Mouse (Mus musculus): ENCODE data around the gene Pdzd4. TPM values are rescaled to one million over a fixed set of nuclear protein-coding genes. Genes with fewer than 3 reads are reported as not detected.

The Pdzd4 gene
- polyA plus RNA-seq, 1 experiment from 2014 or later, result 4.5 TPM

DNA sequence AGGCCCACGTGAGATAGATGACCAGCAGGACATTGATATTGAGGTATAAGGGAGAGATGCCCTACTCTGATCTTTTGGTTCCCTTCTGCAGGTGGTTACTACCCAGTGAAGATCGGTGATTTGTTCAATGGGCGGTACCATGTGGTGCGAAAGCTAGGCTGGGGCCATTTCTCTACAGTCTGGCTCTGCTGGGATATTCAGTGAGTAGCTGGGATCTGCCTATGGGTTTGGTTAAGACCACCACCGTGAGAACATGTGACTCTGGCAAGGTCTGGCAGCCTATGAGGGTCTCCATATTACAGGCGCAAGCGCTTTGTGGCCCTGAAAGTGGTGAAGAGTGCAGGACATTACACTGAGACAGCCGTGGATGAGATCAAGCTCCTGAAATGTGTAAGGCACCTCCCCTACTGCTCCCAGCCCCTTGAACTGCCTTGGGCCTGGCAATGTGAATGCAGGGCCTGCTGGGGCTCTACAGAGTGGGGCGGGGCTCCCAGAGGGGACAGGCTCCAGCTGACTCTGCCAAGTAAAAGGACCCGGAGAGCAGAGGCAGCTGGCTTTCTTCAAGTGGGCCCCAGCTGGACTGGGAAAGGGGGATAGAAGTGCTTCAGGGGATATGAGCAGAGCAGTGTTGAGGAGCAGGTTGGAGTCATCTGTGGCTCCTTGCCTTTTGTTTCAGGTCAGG lies 49.8 kb downstream of the Pdzd4 start:
- Histone ChIP-seq H3K36me3 (peaks cover 4% of the 10 kb centered on the region; the same call in 1 of the 2 replicates), H3K27me3 (no peaks in the 10 kb centered on the region), H3K4me3 (no peak overlapping the region), H3K4me1 (replicated peaks) (no peaks in the 10 kb centered on the region), H3K9ac (no peak overlapping the region), H3K9me3 (no peaks in the 10 kb centered on the region), H3K27ac (replicated peaks) (no peak overlapping the region), H3K4me2 (no peak overlapping the region)
- peak; percentile 47; the same call in 1 of the 2 replicates for ATAC-seq (ENCODE audit: low FRiP score, low read depth)
- 74% methylated on average over 10 of the region's 10 CpGs for WGBS

DNA sequence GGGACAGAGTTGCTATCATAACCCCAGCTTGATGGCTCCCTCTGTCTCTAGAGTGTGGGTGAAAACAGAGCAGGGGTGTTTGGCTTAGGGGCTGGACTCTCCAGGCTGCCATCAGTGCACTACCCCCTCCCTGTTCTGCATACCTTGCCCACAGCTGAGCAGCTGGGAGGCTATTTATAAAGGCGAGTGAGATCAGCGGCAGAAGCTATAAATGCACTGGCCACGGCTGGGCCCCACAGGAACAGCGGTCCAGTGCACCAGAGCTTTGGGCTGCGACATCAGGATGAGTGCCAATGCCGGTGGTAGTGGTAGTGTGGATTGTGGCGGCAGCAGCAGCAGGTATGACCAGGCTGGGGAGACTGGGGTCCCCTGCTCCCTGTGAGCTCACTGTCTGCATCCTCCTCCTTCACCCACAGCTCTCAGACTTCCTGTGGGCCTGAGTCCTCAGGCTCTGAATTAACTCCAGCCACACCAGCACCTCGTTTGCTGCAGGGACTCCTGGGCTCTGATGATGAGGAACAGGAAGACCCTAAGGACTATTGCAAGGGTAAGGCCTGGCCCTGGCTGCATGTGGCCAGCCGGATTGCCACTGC lies 50.5 kb downstream of the Pdzd4 start, which contains the start of gene Srpk3:
Gene Srpk3 (plus strand): TSS at position 238 of the 593 bp plus-strand sequence.
- H3K9me3 ChIP-seq, result no peaks in the 10 kb centered on the region
- H3K4me1 ChIP-seq (replicated peaks), result no peaks in the 10 kb centered on the region
- no peak within 1 kb of the TSS for H3K4me2 ChIP-seq
- WGBS, result 50% methylated on average over 9 of the region's 9 CpGs
- H3K27me3 ChIP-seq, result no peaks in the 10 kb centered on the region
- no peak within 1 kb of the TSS for H3K4me3 ChIP-seq
- H3K36me3 ChIP-seq, result peaks cover 2% of the 10 kb centered on the region; the same call in 1 of the 2 replicates
- no peak within 1 kb of the TSS for H3K27ac ChIP-seq (replicated peaks)
- peak; percentile 19; the same call in 1 of the 2 replicates for ATAC-seq (ENCODE audit: low FRiP score, low read depth)
- H3K9ac ChIP-seq, result no peak within 1 kb of the TSS

DNA sequence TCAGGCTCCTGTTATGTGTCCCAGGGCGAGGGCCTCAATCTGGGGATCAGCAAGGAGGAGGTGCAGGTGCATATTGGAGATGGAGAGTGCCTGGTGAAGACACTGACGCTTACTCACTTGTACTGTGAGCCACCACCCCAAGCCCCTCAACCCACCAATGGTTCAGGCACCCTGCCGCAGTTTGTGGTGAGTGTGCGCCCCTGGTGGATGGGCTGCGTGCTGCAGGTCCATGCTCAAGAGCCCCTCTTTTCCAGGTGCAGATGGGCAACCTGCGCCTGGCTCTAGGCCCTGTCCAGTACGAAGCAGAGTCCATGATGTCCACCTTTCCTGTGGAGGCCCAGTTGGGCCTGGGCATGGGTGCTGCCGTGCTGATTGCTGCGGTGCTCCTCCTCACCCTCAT lies 57.5 kb downstream of the Pdzd4 start:
- no peaks in the 10 kb centered on the region for H3K36me3 ChIP-seq
- no peak for ATAC-seq (ENCODE audit: low FRiP score, low read depth)
- H3K9ac ChIP-seq, result no peak overlapping the region
- no peaks in the 10 kb centered on the region for H3K9me3 ChIP-seq
- H3K4me2 ChIP-seq, result no peak overlapping the region
- no peaks in the 10 kb centered on the region for H3K27me3 ChIP-seq
- no peaks in the 10 kb centered on the region for H3K4me1 ChIP-seq (replicated peaks)
- 65% methylated on average over 9 of the region's 9 CpGs for WGBS
- H3K4me3 ChIP-seq, result no peak overlapping the region
- H3K27ac ChIP-seq (replicated peaks), result no peak overlapping the region

DNA sequence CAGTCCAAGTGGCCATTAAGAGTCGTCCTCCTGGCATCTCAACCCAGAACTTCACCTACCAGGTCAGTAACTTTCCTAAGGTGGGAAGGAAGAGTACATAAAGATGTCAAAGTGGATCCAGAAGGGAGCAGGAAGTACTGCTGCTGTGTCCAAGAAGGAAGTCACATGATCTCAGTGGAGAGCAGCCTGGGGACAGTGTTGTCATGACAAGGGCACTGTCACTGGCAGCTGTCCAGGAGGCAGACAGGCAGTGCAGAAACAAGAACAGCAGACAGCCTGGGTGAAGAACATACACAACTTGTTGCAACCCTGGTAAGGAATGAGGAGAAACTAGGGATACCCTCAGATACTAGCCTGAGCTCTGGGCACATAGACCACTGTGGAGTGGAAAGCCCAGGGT lies 59.5 kb downstream of the Pdzd4 start:
- ATAC-seq (ENCODE audit: low FRiP score, low read depth), result no peak
- no peak overlapping the region for H3K4me3 ChIP-seq
- H3K4me2 ChIP-seq, result no peak overlapping the region

GRCm38 (mm10) chrX:73758611-73759290 lies 66.0 kb downstream of the Pdzd4 start:
- Histone ChIP-seq H3K4me1 (replicated peaks) (no peaks in the 10 kb centered on the region), H3K9ac (no peak overlapping the region), H3K9me3 (no peaks in the 10 kb centered on the region), H3K4me3 (no peak overlapping the region), H3K27ac (replicated peaks) (no peak overlapping the region), H3K4me2 (no peak overlapping the region), H3K27me3 (no peaks in the 10 kb centered on the region), H3K36me3 (no peaks in the 10 kb centered on the region)
- ATAC-seq (ENCODE audit: low FRiP score, low read depth), result no peak
- WGBS, result 78% methylated on average over 13 of the region's 13 CpGs

More for the DNA sequence above, 59.5 kb downstream of the Pdzd4 start:
- Histone ChIP-seq H3K27me3 (no peaks in the 10 kb centered on the region), H3K9ac (no peak overlapping the region), H3K27ac (replicated peaks) (no peak overlapping the region), H3K4me1 (replicated peaks) (no peaks in the 10 kb centered on the region), H3K36me3 (no peaks in the 10 kb centered on the region), H3K9me3 (no peaks in the 10 kb centered on the region)
- 78% methylated on average over 1 of the region's 1 CpGs for WGBS

DNA sequence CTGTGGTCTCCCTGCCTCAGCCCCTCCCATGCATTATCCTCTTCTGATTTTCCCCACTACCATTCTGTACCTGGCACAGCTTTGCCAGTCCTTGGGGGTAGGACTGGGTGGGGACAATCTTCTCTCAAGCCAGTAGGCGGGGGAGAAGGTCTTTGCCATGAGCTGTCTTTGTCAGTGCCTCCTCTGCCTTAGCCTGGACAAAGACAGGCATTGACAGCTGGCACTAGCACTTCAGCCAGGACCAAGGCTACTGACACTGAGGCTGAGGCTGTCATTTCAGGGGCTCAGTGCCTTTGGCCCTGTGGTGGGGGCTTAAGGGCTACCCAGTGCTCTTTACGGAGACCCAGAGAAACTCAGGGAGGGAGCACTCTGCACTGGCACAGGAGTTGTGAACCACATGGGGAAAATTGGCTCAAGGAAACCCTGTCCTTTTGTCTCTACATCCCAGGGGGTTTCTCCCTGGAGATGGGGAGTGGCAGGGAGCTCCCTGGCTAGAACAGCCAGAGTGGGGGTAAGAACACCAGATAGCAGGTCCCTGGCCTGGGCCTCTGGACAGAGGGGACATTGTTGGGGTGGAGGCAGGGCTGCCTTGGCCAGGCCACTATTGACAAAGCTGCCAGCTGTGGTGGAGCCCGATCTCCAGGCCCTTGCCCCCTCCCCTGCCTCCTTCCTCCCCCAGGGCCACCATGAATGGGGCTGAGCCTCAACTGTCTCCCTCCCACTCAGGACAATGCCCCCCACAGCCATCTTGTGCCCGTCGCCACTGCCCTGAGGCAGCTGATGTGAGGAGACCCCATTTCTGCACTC lies 68.2 kb downstream of the Pdzd4 start, which contains the start of gene Plxnb3:
Gene Plxnb3 (plus strand): TSS at position 757 of the 807 bp plus-strand sequence.
- Histone ChIP-seq H3K9ac (no peak within 1 kb of the TSS), H3K27me3 (no peaks in the 10 kb centered on the region), H3K9me3 (no peaks in the 10 kb centered on the region), H3K4me3 (no peak within 1 kb of the TSS), H3K4me1 (replicated peaks) (no peaks in the 10 kb centered on the region), H3K36me3 (no peaks in the 10 kb centered on the region), H3K27ac (replicated peaks) (no peak within 1 kb of the TSS), H3K4me2 (no peak within 1 kb of the TSS)
- no peak for ATAC-seq (ENCODE audit: low FRiP score, low read depth)
- 56% methylated on average over 5 of the region's 5 CpGs for WGBS

- Histone ChIP-seq H3K27me3 (no peaks in the 10 kb centered on the region), H3K4me2 (no peak overlapping the region), H3K4me3 (no peak overlapping the region), H3K27ac (replicated peaks) (no peak overlapping the region), H3K36me3 (no peaks in the 10 kb centered on the region), H3K9ac (no peak overlapping the region), H3K9me3 (no peaks in the 10 kb centered on the region), H3K4me1 (replicated peaks) (no peaks in the 10 kb centered on the region)
- no peak for ATAC-seq (ENCODE audit: low FRiP score, low read depth)
- 92% methylated on average over 1 of the region's 1 CpGs for WGBS
Measured at GRCm38 (mm10) chrX:73748977-73749376, 75.8 kb downstream of the Pdzd4 start.

DNA sequence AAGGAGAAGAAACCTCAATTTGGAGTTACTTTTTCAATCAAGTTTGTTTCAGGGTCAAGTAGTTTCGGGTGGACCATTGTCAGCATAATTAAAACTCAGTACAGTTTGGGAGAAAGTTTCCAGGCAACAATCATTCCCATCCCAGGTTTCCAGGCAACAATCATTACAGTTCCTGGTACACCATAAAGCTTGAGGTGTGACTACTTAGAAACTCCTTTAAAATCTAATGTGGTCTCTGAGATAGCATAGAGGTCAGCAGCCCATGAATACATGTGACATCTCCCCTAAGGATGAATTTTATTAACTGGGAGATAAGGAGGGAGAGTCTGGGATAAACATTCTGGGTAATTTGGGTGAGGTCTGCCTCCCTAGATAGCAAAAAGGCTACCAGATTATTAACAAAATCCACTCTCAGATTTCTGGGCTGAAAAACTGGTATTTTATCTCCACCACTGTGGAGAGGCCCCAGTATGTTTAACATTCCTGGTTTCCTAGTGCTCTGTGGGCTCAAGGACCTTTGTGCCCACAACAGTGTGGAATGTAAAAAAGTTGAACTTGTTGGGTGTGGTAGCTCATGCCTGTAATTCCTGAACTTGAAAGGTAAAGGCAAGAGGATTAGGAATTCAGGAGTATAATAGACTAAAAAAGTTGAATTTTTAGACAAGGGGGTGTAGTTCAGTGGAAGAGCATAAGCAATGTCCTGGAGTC lies 79.8 kb downstream of the Pdzd4 start:
- Histone ChIP-seq H3K27me3 (no peaks in the 10 kb centered on the region), H3K4me3 (no peak overlapping the region), H3K4me1 (replicated peaks) (no peaks in the 10 kb centered on the region), H3K27ac (replicated peaks) (no peak overlapping the region), H3K9me3 (no peaks in the 10 kb centered on the region), H3K4me2 (no peak overlapping the region), H3K9ac (no peak overlapping the region), H3K36me3 (no peaks in the 10 kb centered on the region)
- WGBS, result 86% methylated on average over 1 of the region's 1 CpGs
- no peak for ATAC-seq (ENCODE audit: low FRiP score, low read depth)

Other genes starting within 250 kb of the Pdzd4 start
- gene Dusp9, start 185.6 kb downstream of the Pdzd4 start, polyA plus RNA-seq (2015; fragmentation: Nextera tagmentation; extraction: Ambion mirVana), result 0.82 and 1.0 TPM in 2 replicates
- 162 and 175 TPM in 2 replicates for gene Pnck, start 164.9 kb downstream of the Pdzd4 start, polyA plus RNA-seq (2015; fragmentation: Nextera tagmentation; extraction: Ambion mirVana)
- gene Slc6a8, start 151.8 kb downstream of the Pdzd4 start, polyA plus RNA-seq (2015; fragmentation: Nextera tagmentation; extraction: Ambion mirVana), result 6.7 and 7.0 TPM in 2 replicates
- 134 and 137 TPM in 2 replicates for gene Bcap31, start 108.8 kb downstream of the Pdzd4 start, polyA plus RNA-seq (2015; fragmentation: Nextera tagmentation; extraction: Ambion mirVana)
- 12.9 and 13.9 TPM in 2 replicates for gene Abcd1, start 108.4 kb downstream of the Pdzd4 start, polyA plus RNA-seq (2015; fragmentation: Nextera tagmentation; extraction: Ambion mirVana)
- 0.79 and 1.1 TPM in 2 replicates for gene Plxnb3, start 67.9 kb downstream of the Pdzd4 start, polyA plus RNA-seq (2015; fragmentation: Nextera tagmentation; extraction: Ambion mirVana)
- 1.4 and 1.9 TPM in 2 replicates for gene Srpk3, start 50.6 kb downstream of the Pdzd4 start, polyA plus RNA-seq (2015; fragmentation: Nextera tagmentation; extraction: Ambion mirVana)
- gene Idh3g, start 38.1 kb downstream of the Pdzd4 start, polyA plus RNA-seq (2015; fragmentation: Nextera tagmentation; extraction: Ambion mirVana), result 252 and 268 TPM in 2 replicates
- gene Ssr4, start 37.9 kb downstream of the Pdzd4 start, polyA plus RNA-seq (2015; fragmentation: Nextera tagmentation; extraction: Ambion mirVana), result 143 and 154 TPM in 2 replicates
- gene Avpr2, start 67.1 kb upstream of the Pdzd4 start, polyA plus RNA-seq (2015; fragmentation: Nextera tagmentation; extraction: Ambion mirVana), result 0.17 and 0.18 TPM in 2 replicates
- 85.5 and 126 TPM in 2 replicates for gene L1cam, start 71.1 kb upstream of the Pdzd4 start, polyA plus RNA-seq (2015; fragmentation: Nextera tagmentation; extraction: Ambion mirVana)
- gene Arhgap4, start 96.9 kb upstream of the Pdzd4 start, polyA plus RNA-seq (2015; fragmentation: Nextera tagmentation; extraction: Ambion mirVana), result 3.5 and 3.6 TPM in 2 replicates
- 93.3 and 98.4 TPM in 2 replicates for gene Naa10, start 97.0 kb upstream of the Pdzd4 start, polyA plus RNA-seq (2015; fragmentation: Nextera tagmentation; extraction: Ambion mirVana)
- gene Renbp, start 105.9 kb upstream of the Pdzd4 start, polyA plus RNA-seq (2015; fragmentation: Nextera tagmentation; extraction: Ambion mirVana), result 13.3 and 14.1 TPM in 2 replicates
- 46.4 and 47.1 TPM in 2 replicates for gene Hcfc1, start 141.4 kb upstream of the Pdzd4 start, polyA plus RNA-seq (2015; fragmentation: Nextera tagmentation; extraction: Ambion mirVana)
- gene Irak1, start 198.9 kb upstream of the Pdzd4 start, polyA plus RNA-seq (2015; fragmentation: Nextera tagmentation; extraction: Ambion mirVana), result 44.0 and 45.9 TPM in 2 replicates